Mouse (Mus musculus) liver, adult (tissue): ENCODE data around the gene Zdhhc11.

Experiments
- GATA4 ChIP-seq: IDR thresholded peaks from 2 replicates; pipeline ENCODE4 v1.6.1; 2014; ENCODE audit warnings: mild to moderate bottlenecking, low read length; ENCODE audit not compliant: insufficient replicate concordance

The Zdhhc11 gene

DNA sequence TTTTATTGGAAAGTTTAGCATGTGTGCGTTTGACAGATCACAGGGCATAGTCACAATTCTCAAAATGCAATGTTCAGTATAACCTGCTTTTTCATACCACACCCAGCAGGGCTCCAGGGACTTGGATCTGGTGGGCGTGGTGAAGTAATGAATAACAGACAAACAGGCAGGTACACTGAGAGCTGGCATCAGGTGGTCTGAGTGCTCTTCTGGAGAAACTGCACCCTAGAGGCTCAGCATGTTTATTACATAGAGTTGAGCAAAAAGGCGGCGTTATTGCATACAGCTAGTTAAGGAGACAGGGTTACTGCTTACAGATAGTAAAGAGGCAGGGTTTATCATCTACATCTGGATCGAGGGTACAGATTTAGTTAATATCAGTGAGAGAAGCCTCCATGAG lies 26.7 kb downstream of the Zdhhc11 start:
- no peak for TF ChIP-seq GATA4

DNA sequence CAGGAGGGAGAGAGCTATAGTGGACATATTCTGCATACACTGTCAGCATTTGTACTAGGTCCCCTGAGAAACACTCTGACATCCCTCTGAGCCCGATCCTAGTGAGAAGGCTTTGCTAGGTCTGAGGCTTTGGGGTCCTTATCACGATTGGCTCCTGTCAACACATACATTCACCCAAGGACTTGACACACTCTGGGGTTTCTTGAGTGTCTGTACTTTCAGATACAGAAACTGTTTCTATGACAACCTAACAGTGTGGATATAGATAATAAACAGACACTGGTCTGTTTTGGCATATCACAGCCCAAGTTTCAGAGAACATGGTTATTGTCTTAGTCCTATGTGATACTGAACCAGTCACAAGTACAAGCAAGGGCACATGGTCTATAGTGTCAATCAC lies 27.1 kb downstream of the Zdhhc11 start:
- TF ChIP-seq GATA4: no peak

DNA sequence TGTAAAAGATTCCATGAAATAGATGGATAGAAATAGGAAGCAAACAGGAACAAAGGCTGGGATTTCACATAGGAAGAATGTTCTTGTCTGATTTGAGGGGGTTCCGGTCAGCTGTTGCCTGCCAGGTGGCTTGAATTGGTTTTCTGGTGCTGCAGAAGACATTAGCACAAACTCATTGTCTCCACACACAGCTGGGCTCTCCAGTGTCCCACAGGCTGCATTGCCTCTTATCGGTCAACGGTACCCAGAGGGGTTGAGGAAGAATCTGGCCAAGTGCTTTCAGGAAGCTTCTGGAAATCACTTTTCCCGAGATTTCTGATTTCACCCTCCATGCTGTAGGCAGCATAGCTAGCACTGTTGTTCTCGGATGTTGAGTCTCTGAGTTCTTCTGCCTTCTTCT lies 27.6 kb downstream of the Zdhhc11 start:
- TF ChIP-seq GATA4: no peak

DNA sequence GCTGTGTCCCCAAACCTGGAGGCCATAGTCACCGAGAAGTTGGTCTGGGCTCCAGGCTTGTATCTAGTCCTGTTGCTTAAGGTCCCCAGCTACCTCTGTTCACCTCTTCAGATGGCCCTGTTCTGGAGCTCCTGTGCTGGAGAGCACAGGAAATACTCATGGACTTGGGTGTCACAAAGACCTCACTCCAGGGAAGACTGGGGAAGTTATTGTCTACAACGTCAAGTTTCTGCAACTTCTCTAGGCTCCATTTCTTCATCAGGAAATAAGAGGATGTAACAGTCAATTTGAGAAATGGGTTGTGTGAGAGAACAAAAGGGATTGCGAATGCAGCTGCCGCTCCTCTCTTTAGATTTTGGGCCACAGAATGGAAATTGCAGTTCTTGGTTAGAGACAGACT lies 32.8 kb downstream of the Zdhhc11 start:
- TF ChIP-seq GATA4: no peak

DNA sequence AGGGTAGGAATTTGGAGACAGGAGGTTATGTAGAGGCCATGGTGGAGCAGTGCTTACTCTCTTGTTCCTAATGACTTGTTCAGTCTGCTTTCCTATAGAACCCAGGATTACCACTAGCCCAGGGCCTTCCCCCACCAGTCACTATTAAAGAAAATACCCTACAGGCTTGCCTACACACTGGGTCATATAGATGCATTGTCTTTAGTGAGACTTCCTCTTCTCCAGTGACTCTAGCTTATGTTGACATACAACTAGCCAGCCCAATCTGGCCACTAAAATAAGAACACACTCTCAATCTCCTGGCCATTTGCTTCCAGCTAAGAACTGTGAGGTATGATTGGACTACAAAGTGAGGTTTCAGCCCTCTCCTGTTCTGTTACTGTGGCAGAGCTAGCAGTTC lies 36.9 kb downstream of the Zdhhc11 start:
- TF ChIP-seq GATA4: no peak

DNA sequence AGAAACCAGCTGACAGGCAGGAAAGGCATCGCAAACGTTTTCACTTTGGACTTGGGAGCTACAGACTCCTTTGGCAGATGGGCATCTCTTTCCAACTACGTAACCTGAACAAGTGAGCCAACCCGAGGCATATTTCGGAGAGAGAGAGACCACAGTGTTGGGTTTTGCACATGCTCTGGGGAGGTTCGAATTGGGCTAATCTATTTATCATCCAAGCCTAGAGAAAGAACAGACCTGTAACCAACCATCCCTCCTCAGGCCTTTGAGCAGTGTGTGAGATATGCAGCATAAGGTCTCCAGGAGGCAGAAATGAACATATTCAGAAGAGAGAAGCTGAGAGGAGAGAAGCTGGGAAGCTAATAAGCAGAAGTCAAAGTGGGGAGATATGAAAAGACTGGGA lies 37.3 kb downstream of the Zdhhc11 start:
- no peak for TF ChIP-seq GATA4

DNA sequence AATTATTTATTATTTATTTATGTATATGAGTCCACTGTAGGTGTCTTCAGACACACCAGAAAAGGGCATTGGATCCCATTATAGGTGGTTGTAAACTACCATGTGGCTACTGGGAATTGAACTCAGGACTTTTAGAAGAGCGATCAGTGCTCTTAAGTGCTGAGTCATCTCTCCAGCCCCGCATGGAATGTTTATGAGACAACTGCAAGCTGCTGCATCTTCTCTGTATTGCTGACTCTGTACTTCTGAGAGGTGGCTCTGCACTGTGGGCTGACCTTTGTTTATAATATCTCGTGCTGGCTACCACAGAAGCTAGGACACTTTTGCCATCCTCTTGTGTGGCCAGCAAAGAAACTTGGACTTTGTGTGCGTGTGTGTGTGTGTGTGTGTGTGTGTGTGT lies 37.8 kb downstream of the Zdhhc11 start:
- no peak for TF ChIP-seq GATA4

DNA sequence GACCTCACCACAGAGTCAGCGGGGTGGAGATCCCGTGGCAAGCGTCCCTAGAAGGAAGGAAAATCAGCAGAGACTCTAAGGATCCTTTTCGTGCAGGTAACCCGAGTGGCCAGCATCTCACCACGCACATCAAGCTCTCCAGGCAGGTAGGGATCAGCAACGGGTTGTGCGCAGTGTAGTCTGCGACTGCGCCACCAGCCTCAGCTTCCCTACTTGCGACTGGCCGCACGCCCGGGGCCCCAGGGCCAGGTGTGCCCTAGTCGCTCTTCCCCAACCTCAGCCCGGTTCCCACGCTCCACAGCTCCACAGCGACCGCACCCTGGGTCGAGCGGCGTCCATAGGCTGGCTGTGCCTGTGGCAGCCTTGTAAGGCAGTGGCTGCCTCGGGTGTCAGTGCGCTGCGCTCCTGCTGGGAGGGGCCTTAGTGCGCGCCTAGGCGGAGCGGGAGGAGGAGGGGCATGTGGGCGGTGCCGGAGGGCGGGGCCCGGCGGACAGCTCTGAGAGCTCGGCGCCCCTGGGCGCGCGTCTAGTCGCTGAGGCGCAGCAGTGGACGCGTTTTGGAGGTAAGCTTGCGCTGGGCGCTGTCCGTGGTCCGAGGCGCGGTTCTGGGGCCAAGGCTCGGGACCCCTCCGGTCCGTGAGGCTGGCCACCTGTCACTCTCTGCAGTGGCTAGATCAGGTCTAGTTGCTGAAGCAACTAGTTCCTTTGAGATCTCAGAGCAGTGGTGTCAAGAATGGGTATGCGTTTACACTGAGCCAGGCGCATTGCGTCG lies 45.5 kb downstream of the Zdhhc11 start, which contains the start of gene Tppp:
Gene Tppp (plus strand): TSS at position 460 of the 771 bp plus-strand sequence.
- TF ChIP-seq GATA4: no peak

DNA sequence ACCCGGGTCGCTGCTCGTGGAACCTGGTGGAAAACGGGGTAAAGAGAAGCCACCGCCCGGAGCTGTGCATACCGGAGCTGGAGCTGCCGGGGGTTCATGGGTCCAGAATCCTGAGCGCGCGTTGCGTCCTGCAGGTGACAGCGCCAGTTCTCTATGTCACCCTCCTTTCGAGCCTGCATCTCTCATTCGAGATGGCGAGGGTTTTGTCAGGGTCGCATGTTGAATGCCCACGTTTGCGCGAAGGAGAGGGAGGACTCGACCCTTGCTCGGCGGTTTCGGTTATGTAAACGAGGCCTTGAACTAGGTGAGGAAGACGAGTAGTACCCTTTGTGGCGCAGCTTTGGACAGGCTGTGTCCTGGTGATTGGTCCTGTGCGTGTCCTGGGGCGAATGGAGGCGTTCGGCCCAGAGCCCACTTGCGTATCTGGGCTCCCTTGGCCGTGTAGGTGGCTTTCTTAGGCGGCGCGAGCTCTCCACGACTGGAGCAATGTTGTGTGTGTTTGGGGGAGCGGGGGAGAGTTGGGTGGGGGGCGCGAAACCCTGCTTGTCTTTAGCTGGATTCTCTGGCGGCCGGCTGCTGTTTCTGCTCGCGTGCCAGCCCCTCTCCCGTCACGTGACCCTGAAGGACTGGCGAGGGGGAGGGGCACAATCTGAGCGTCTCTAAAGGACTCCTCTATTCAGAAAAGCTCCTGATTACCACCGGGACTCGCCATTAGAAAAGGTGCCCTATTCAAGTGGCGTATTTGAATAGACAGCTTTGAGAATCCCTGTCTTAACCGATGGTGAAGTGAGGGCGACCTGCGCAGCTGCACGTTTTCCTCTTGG lies 46.4 kb downstream of the Zdhhc11 start:
- no peak for TF ChIP-seq GATA4

DNA sequence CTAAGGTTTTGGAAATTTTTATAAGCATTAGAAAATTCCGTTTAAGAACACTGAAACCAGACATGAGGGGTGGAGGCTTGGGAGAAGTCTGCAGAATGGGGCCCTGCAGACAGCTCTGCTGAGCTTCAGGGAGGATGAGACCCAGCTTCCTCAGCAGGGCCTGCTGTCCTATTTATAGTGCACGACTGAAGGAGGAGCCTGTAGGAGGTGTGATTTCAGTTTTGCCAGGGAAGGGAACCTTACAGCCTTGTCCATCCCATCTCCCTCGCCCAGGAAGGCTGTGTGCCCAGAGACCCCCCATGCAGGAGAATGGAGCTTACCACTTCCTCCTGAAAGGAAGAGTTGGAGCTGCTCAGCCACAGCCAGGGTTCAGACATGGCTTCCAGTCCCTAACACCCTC lies 47.0 kb downstream of the Zdhhc11 start:
- no peak for TF ChIP-seq GATA4

DNA sequence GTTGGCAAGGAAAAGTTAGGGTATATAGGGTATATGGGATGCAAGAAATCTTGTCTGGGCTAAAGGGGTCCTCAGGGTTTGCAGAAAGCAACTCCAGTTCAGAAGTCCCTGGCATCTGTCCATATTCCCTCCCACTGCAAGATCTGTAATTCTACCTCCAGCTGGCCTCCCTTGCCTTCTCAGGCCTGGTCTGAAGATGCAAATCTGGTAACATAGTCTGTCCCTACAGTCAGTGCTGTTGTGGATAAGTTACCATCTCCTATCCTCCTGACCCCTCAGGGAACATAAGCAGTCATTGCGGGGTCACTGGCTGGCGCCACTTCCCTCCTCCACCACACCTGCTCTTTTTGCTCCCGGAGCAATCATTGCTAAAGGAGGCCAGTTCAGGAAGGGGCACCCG lies 52.3 kb downstream of the Zdhhc11 start:
- no peak for TF ChIP-seq GATA4

DNA sequence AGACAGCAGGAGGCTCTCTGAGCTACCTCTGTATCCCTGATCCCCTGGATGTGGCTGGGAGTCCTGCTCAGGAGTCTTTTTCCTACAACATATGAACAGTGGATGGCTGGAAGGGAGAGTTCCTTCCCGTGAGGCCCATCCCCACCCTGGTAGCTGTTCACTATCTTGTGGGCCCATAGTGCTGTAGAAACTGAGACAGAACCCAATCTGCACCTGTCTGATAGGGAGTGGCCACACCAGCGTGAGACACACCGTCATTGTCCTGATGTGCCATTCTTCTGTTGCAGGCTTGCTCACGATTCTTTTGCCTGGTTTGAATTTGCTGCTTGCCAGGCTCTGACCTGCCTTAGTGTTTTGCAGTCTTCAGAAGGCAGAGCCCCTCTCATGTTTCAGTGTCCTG lies 53.8 kb downstream of the Zdhhc11 start:
- no peak for TF ChIP-seq GATA4

DNA sequence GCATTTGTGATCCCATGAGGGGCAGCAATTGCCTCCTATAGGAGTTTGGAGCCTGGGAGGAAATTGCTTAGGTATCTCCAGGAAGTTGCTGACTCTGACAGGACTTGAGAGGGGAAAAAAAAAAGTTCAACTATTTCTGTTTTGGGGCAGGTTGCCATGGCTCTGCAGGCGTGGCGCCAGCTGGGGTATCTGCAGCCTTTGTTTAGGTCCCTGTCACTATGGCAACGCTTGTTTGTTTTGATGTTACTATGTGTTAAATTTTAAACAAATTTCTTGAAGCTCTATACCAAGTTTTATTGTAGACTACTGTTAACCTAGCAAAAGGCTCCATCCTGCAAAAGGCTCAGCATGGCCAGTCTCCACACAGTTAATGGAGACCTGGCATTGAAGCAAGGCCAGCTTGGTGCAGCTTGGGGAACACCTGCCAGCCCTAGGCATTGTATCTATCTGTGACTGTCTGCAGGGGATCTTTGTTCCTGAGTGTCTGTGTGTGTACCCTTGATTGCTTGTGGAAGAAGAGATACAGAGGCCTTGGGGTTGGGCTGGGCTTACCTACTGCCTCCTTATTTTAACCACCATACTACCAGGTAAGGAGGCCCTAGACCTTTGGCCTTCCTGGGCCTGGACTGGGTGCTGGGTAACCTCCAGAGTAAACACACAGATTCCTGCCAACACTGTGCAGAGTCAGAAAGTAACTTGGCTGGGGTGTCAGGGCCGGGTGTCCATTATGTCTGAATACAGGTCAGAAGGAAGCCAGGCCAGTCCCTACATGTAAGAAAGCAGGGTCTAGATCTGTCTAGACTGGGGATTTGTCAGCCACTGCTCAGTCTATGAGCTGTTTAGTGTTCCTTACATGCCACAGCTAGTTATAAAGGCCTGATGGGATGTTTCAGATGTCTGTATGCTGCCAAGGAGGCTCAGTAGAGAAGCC lies 61.8 kb downstream of the Zdhhc11 start:
- no peak for TF ChIP-seq GATA4

DNA sequence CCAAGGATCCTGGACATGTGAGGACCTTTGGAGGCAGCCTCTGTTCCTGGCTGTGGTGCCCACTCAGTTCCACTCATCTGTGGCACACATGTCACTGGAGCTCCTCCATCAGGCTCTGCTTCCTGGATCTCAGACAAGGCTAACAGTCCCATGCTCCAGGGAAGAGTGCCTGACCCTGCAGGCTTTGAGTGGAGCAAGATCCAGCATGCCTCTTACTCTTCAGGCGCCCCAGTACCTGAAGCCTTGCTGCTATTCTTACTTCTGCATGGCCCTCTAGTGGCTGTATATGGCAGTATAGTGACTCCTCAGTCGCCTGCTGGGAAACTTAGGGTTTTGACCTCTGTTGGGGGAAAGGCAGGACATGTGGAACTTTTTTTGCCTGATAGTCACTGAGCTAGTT lies 62.6 kb downstream of the Zdhhc11 start:
- TF ChIP-seq GATA4: no peak

DNA sequence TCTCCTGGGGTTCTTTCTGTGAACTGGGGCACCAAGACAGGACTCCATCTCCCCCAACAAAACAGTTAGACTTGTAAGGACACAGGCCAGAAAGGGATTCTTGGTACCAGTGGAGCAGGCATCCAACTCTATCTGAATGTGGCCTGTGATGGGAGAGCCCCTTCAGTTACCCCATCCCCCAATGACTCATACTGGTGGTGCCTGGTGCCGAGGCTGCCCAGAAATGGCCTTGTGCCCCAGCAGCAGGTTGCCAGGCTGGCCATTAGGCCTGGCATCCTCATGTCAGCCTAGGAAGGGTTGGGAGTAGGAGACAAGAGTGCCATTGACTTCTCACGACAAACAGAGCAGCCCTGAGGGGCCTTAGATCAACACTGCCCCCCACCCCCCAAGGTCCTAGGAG lies 64.5 kb downstream of the Zdhhc11 start:
- TF ChIP-seq GATA4: no peak
